Mouse (Mus musculus) retina, adult 2 months (tissue): ENCODE measurements around the gene Ergic1.
A peak's percentile ranks its signal among the peaks of the same experiment; 100 is the strongest.

Source experiments
- DNase-seq: peaks from one replicate; pipeline ENCODE4 v3.0.0-alpha.2; 2012; ENCODE audit warnings: low read depth, low spot score

Ergic1 gene

GRCm38 (mm10) chr17:26598845-26599244 lies 37.6 kb downstream of the Ergic1 start:
- DNase-seq, result no peak

- no peak for DNase-seq
These were observed 39.7 kb downstream of the Ergic1 start for GRCm38 (mm10) chr17:26600913-26601447.

GRCm38 (mm10) chr17:26601514-26601913 lies 40.2 kb downstream of the Ergic1 start:
- no peak for DNase-seq

- no peak for DNase-seq
These were observed 40.6 kb downstream of the Ergic1 start for GRCm38 (mm10) chr17:26601926-26602325.

- DNase-seq, result no peak
These were observed 41.1 kb downstream of the Ergic1 start for GRCm38 (mm10) chr17:26602371-26602885.

- no peak for DNase-seq
These were observed 42.0 kb downstream of the Ergic1 start for GRCm38 (mm10) chr17:26603311-26603710.

- no peak for DNase-seq
These were observed 44.3 kb downstream of the Ergic1 start for GRCm38 (mm10) chr17:26605636-26606035.

GRCm38 (mm10) chr17:26606516-26606915 lies 45.2 kb downstream of the Ergic1 start:
- DNase-seq, result no peak

- no peak for DNase-seq
These were observed 47.1 kb downstream of the Ergic1 start for GRCm38 (mm10) chr17:26608348-26608747.

- no peak for DNase-seq
These were observed 47.6 kb downstream of the Ergic1 start for GRCm38 (mm10) chr17:26608877-26609276.

GRCm38 (mm10) chr17:26609820-26610219 lies 48.5 kb downstream of the Ergic1 start:
- DNase-seq, result no peak

GRCm38 (mm10) chr17:26611328-26611727 lies 50.0 kb downstream of the Ergic1 start:
- DNase-seq, result no peak

- DNase-seq, result no peak
These were observed 50.6 kb downstream of the Ergic1 start for GRCm38 (mm10) chr17:26611918-26612317.

GRCm38 (mm10) chr17:26614286-26614685 lies 53.0 kb downstream of the Ergic1 start:
- no peak for DNase-seq

- DNase-seq, result no peak
These were observed 53.6 kb downstream of the Ergic1 start for GRCm38 (mm10) chr17:26614708-26615486.

GRCm38 (mm10) chr17:26616696-26617095 lies 55.4 kb downstream of the Ergic1 start:
- no peak for DNase-seq

GRCm38 (mm10) chr17:26618498-26618897 lies 57.2 kb downstream of the Ergic1 start:
- DNase-seq, result no peak

GRCm38 (mm10) chr17:26619577-26619976 lies 58.3 kb downstream of the Ergic1 start:
- peak; percentile 36 for DNase-seq

GRCm38 (mm10) chr17:26620292-26620691 lies 59.0 kb downstream of the Ergic1 start:
- DNase-seq, result no peak

GRCm38 (mm10) chr17:26620786-26621766 lies 59.8 kb downstream of the Ergic1 start:
- peak; percentile 34 for DNase-seq

- DNase-seq, result no peak
These were observed 60.6 kb downstream of the Ergic1 start for GRCm38 (mm10) chr17:26621912-26622311.

- DNase-seq, result no peak
These were observed 62.7 kb downstream of the Ergic1 start for GRCm38 (mm10) chr17:26623991-26624390.
